Mouse (Mus musculus) megakaryocyte, adult 5-6 weeks (primary cell): ENCODE measurements around the gene Atp5s. TPM values are rescaled to one million over a fixed set of nuclear protein-coding genes. Genes with fewer than 3 reads are reported as not detected.

Source experiments
- ATAC-seq: 2 replicates; pipeline ENCODE4 v1.8.0; 2016; ENCODE audit warnings: mild to moderate bottlenecking, inconsistent platforms; ENCODE audit not compliant: poor library complexity, severe bottlenecking
- total RNA-seq, 2 experiments: library from RNA; stranded (forward) in 1 of 2; stranded (reverse) in 1 of 2; fragments of 153-499, 151-499 nt in 1 of 2; fragments of 221-1000, 200-1000 nt in 1 of 2; gene quantifications; 2 replicates each; pipeline versions ENCODE4 v1.2.3 to v1.2.4; 2015 to 2017

Atp5s gene
- total RNA-seq (2015) (10.3 and 12.6 TPM in 2 replicates), total RNA-seq (2017) (4.2 and 5.2 TPM in 2 replicates)

DNA sequence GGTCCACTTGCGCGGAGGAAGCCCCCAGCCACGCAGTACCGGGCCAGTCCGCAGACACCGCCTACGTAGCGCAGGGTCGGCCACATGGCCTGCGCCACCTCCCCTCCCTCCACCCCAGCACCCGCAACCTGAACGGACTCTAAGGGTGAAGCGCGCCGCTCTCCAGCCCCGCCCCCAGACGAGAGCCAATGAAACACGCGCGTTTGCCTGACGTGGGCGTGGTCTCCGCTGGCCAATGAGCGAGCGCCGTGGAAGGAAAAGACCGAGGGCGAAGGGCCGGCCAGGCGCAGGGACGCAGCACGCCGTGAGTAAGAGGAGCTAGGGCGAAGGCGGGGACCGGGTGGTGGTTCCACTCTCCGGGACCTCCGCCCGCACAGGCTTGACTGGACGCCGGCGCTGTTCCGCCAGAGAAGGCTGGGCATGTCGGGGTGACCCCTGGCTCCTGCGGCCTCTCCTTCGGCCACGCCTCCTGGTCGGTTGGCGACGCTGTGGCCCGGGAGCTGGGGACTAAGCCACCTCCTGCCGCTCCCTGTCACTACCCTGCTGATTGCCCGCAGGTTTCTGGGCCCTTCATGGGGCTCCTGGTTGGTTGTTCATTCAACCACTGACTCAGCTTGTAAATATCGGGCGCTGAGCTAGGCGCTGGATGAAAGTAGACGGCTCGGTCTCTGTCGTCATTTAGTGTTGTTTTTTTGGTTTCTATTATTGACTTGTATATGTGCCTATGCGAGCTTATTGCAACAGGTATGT, at the start of gene Atp5s, which contains the start of gene L2hgdh:
Gene Atp5s (plus strand): TSS at position 240 of the 750 bp plus-strand sequence.
Gene L2hgdh (minus strand): TSS at position 163 of the 750 bp plus-strand sequence.
- ATAC-seq = peak; percentile 96

DNA sequence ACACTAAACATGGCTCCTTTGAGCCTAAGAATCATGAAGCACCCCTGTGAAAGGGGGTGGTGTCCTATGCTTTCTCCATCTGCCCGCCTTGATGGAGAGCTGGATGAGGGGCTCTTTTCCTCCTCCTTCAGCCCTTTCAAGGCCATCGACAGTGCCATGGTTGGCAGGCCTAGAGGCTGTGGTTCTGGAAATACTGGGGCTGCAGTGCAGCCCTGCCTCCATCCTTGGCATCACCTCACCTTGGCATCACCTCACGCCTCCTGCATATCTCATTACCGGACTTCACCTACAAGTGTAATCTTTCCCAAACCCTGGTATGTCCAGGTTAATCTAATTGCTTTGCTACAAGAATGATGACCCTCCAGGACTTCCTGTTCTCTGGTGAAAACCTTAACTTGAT, 48.6 kb upstream of the Atp5s start:
- no peak for ATAC-seq

DNA sequence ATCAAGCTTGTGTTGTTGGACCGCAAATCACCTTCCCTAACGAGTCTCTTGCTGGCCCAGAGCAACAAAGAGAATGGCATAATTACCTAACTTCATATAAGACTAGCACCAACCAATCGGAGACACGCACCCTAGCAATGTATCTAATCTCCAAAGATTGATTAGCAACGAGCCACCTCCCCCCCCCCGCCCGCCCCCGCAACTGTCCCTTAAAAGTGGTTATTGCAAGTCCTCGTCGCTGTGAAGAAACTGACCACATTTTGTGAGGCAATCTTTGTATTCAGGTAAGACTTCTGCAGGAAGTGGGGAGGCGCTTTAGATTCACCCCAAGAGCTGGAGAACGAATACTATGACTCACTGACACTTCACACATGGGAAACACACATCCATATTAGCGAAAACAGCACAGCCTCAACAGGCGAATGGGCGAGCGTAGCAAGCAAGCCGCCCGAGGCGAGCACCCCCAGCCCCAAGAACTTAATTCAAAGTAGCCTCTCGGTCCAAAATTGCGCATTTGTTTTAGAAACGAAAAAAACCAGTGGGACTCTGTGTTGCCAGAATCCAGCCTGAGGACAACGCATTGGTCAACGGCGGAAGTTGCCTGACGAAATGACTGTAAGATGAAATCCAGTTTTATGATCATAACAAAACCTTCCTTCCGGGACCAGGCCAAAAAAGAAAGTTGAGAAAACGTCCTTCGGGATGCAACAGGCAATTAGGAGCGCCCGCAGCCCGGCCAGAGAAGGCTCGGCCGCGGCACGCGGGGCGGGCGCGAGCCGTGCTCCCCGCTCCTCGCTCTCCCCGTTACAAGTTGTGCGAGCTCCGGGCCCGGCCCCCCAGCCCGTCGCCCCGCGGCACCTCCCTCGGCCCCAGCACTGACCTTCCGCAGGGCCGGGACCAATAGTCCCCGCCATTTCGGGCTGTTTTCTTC, 43.9 kb upstream of the Atp5s start:
- peak; percentile 67 for ATAC-seq

DNA sequence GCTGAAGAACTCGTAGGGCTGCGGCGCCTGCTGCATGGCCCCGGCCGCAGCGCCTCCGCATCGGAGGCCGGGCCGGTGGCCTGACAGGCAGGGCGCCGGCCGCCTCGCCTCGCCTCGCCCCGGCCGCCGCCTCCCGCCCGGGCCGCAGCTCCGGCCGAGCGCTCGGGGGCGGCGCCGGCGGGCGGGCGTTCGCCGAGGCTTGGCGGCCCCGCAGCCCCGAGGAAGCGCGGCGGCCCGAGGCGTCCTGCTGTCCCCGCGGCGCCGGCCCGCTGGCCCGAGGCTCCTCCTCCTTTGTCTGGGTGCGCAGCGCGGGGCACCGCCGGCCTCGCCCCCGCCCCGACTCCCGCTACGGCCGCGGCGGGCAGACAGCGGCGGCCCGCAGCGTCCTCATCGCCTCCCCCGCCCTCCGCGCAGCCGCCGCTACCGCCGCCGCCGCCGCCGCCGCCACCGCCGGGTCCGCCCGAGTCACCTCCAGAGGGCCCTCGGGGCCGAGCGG, 43.1 kb upstream of the Atp5s start, which contains the start of gene Sos2:
Gene Sos2 (minus strand): TSS at position 287 of the 496 bp plus-strand sequence.
- peak; percentile 35 for ATAC-seq

DNA sequence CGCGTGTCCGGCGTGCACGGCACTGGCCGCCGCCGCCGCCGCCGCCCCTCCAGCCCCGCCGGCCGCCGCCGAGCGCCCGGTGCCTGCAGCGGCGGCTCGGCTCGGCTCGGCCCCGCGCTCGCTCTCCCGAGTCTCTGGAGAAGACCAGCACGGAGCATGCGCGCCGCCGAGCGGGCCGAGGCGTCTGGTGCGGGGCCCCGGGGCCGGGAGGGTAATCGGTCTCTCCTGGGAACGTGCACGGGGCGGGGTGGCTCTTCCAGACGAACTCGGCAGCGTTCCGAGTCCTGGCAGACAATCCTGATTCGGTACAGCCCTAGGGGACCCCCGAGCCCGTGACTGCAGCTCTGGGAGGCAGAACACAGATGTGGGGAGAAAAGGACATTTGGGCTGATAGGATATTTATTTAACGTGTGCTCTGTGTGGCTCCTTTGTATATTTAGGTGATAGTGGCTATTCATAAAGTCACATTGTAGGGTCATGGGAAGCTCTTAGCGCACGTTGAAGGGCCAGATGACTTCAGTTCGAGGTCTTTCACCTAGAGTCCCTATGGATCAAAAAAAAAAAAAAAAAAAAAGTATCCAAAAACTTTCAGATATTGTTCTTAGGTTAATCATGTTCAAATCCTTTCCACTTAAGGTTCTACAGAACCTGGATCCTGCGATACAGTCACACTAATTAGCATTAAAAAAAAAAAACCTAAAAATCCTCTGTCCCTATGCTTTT, 42.5 kb upstream of the Atp5s start:
- ATAC-seq = peak; percentile 36; the same call in 1 of the 2 replicates

DNA sequence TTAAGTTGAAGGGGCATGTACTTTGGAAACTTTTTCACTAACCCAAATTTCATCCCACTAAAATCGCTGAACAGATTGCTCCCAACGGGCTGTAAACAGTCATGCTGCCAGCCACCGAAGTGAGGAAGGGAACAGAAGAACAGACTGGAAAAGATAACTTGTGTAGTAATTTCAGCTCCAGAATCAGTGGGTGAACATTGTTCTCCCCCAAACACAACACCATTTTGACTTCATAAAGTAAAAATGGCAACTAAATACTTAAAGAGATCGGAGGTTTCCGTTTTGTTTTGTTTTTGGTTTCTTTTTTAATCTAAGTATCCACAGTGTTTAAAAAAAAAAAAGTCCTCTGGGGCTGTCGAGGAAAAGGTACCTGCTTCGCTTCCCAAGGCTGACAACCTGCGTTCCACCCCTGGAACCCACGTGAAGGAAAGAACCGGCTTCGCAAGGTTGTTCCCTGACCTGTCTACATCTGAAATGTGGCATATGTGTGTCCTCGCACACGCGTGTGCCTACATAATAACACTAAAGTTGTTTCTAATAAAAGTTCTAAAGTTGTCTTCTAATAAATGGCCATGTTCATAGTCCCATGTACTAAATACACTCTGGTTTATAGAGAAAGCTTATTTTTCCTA, 41.8 kb upstream of the Atp5s start:
- no peak for ATAC-seq

DNA sequence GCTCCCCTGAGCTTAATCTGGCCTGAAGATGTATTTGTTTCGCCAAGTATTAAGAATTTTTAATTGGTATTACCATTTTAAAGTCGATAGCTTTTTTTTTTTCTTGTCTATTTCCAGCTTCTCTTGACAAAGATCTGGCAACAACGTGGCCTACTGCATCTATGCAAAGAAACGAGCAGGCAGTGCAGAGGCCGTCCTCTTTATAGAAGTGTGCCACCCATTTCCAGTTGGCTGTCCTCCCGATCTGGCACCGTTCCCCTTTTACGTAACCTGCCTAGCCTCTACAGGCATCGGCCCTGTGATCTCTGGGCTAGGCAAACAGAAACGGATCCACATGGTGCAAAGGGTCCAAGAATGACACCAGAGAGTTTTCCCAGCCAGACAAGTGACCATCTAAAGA, 41.2 kb upstream of the Atp5s start:
- ATAC-seq = peak; percentile 66

DNA sequence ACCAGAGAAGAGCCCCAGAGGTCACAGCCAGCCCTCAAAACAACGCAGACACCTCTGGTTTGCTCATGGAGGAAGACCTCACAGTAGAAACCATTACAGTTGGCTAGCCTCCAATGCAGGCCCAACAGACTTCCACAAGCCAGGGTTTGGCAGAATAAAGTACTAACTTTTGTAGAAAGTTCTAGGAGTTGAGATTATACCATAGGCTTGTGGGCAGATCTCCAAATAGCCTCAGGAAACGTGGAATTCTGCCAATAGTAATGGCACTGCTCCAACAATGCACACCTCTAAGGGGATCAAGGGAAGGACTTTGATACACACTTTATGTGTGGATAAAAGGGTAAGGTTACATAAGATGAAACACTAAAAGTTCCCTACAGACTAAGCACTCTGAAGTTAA, 36.4 kb upstream of the Atp5s start:
- no peak for ATAC-seq

DNA sequence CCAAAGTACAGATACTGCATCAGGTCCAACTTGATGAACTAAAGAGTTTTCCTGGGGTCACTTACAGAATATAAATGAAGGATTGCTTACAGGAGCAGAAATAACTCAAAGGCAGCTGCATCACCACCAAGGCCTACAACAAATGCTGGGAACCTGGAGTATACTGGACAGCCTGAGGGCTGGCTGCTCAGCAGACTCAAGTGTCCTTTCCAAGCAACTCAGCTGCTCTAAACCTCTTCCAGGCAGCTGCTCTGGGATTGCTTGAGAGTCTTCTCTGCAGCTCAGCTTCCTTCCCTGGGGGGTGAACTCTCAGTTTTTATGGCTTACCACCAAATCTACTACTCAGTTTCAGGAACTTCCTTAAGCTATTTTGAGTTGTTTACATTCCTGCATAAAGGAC, 35.7 kb upstream of the Atp5s start:
- ATAC-seq = no peak

DNA sequence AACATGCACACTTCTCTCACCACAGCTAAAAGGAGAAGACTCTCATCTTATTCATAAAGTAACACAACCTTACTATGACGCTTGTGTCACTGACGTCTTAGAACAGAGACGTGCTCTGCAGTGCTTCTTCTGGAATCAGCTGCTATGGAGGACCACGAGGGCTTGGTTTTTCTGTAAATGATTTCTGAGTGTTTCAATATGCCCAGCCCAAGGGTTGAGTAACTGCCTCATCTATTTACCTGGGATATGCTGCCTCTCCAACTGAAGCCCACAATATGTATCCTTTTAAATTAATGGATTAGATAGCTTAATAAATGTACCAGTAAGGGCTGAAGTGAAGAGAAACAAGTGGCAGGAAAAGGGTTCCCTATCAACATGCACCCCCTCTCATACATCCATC, 34.0 kb upstream of the Atp5s start:
- ATAC-seq = no peak

DNA sequence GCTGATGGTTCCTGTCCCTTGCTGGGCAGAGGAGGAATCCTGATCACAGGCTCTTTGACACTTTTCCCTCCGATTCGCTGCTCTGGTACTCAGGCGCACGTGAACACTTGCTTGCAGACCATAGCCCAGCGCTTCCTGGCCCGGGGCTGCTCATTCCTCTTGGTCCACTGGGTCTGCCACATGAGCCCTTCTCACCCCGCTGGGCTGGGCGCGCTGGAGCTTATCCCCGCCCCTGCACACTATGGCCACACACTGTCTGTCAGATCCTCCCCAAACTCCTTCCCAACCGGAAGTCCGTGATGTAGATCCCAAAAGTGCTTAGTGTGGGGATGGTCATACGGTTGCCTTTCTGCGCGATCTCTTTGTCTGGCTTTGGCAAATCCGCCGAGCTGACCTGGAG, 31.3 kb upstream of the Atp5s start:
- ATAC-seq = no peak

DNA sequence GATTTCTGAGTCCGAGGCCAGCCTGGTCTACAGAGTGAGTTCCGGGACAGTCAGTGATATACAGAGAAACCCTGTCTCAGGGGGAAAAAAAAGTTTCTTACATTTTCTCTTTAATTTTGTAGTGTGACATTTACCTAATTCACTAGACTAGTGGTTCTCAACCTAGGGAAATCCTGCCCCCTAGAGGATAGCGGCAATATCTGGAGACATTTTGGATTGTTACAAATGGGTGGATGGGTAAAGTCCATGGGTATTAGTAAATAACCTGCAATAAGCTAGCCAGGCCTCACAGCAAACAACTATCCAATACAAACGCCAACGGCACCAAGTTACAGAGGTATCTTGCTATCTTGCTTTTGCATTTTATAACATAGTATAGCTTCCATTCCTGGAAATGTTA, 28.0 kb upstream of the Atp5s start:
- peak; percentile 87 for ATAC-seq

DNA sequence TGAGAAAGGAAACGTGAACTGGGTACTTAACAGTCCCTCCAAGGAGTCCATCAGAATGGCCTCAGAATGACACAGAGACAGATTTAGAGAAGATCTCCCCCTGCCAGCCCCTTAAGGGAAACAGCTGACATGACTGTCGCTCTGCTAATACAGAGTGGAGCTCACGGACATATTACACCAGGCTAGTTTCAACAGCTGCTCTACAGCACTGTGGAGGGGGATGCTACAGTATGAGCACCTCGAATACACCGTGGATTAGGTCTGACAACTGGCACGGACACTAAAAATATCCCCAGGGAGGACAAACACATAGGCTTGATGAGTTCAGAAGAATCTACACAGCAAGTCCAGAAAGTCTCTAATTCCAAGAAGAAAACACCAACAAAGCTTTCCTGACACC, 26.4 kb upstream of the Atp5s start:
- ATAC-seq = no peak

DNA sequence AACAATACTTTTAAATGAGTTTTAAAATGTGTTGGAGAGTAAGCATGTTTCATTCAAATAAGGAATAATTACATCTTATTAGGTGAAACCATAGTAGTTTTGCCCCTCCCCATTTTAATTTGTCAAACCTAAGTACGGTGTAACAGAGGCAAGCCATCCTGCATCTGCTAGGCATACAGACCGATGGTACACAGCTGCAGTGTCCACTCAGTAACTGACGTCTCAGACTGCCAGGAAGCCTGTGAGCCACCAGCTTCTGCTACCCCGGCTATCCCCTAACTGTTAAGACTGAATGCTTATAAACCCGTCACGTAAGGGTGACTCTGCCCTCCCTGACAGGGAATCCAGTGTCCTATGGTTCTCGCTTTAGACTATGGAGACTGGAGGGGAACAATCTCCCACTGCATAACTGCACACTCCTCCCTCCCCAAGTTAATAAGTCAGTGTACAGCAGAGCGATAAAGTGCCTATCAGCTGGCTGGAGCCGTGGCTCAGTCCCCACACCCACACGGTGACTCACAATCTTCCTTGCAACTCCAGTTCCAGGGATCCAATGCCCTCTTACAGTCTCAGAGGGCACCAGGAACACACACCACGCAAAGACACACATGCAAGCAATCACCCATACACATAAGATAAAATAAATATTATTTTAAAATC, 19.8 kb upstream of the Atp5s start:
- ATAC-seq = no peak

DNA sequence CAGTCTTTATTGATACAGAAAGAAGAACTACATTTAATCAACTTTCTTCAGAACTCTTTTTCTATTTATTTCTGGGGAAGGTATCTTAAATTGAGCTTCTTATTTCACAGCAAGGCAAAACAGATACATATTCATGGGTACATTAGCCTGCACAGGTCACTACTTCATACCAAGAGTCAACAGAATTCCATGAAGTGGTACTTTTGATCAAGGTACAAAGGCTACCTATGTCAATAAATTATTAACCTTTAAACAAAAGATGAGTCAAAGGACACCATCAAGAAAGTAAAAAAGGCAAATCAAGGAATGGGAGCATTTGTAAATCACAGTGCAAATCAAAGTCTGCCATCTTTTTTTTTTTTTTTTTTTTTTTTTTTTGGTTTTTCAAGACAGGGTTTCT, 11.1 kb upstream of the Atp5s start:
- ATAC-seq = no peak

DNA sequence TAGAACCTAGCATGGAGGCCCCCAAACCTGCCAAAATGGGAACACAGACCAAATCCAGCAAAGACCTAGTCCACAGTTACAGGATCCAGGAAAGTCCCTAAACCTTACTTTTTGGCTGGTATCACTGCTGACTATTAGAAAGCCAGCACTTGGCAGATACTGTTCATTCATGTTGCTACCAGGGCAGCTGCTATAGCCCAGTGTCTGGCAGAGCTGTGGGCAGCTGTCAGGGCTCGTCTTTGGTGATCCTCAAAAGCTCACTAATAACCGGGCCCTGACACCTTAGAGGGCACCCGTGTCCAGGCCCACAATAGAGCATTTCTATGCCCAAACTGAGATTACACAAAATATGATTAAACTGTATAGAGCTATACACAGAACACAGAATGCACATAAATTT, 1.9 kb upstream of the Atp5s start:
- no peak for ATAC-seq

DNA sequence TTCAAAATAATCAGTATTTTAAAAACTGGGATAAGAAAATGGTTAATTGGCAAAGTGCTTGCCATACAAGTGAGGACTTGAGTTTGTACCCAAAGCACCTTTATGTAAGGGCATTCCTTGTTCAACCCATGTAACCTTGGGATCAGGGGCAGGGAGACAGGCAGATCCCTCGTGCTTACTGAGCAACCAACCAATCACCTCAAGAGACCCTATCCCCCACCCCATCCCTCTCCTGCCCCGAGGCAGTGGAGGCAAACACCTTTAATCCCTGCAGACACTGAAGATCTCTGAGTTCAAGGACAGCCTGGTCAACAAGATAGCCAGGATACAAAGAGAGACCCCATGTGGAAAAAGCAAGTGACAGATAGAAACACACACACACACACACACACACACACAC, 1.4 kb upstream of the Atp5s start:
- ATAC-seq = no peak

DNA sequence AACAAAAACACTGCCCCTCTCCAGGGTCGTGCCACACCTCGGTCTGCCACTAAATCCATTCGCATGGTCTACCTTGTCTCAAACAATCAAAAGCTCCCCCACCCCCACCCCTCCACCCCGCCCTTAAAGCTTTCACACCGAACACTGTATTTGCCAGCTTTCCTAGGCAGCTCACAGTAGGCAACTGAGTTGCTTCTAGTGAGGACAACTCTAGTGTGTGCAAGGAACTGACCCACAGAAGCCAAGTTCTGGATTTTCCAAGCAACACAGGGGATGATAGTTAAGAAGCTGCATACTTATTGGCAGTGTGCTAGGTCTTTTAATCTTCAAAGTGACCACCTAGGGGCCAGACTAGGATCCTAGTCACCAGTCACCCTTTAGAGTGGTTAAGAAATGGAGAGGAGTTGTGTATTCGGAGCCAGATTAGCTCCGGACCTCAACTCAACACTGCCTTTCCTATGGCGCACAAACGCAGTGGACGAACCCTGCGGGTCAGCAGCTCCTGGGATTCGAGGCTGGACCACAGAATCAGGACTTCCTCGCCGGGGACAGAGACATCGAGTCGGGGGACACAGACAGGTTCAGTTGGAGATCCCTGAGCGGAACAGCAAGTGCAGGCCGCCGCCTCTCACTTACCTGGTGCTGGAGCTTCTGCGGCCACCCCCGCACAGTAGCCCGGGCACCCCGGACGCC, 586 bp upstream of the Atp5s start:
- ATAC-seq = no peak

DNA sequence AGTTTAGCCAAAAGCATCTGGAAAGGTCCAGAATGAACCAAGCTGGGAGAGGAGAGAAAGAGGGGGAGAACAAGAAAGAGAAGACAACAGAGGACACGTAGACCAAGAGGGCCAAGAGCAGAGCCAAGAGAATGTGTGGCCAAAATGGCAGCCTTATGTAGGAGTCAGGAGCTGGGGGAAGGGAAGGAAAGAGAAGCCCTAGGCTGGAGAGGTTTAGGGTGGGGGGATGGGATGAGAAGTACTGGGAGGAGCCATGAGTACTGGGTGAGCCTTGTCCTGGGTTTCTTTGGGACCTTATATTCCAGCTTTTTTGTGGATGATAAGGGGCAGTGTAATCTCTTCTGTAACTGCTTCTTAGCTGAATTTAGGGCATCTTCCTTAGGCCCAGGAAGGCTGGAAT, 4.5 kb downstream of the Atp5s start:
- ATAC-seq = no peak
